Mouse (Mus musculus) spleen, postnatal 4 days (tissue): Measurements from ENCODE around the gene Ipmk.
"Not testable (repeated sequence)": the region's sequence is repeated elsewhere in the genome, so short reads cannot be mapped to it uniquely, and the experiment has no call there.

Experiments
- DNase-seq, 2 experiments: peaks; one replicate each; pipeline ENCODE4 v3.0.0; 2022; ENCODE audit warnings: low spot score in 2 of 2

The Ipmk gene

DNA sequence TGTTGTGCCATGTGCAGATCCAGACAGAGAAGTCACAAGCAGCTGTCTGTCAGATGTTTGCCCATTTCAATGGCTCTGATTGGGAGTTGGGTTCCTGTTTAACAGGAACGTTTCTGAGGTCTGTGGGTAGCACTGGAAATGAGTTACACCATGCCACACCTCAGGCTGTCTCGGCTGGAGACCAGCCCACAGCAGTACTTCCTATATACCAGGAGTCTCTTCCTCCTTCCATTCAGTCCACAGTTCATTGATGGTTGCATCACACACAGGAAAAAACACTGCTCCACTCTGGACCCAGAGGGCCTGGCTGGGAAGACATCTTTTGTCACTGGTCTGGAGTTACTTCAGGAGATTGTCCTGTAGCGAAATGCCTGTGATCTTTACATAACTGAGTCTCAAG lies 21.9 kb downstream of the Ipmk start:
- DNase-seq, result no peak

DNA sequence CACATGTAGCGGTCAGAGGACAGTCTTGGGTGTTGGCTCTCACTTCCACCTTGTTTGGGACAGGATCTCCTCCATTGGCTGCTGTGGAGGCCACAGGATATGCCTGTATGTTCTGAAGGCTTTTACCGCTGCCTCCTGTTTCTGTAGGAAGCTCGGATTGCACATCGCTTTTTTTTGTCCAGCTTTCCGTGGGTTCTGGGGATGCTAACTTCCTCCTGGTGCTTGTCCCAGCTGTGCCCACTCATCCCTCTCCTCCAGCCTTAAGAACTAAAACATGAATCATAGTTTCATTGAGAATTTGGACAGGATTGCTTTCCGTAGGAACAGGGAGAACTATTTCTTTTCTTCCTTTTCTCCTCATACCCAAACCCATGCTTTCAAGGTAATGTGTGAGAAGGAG lies 24.3 kb downstream of the Ipmk start:
- DNase-seq, result no peak

DNA sequence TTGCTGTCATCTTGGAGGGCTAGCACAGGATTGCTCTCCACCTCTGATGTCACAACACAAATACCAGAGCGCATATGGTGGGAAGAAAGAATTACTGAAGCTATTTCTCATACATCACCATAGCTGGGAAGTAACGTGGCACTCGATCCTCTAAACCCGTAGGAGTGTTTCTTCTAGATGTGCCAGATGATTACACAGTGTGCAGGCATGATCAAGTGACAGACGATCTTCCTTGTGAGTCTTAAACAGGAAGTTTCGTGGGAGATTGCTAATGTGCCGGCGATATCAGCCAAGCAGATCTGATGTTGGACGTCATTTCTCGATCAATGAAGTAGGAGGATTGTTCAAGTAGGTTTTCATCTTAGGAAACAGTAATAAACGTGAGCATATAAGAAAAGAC lies 26.1 kb downstream of the Ipmk start:
- DNase-seq, result no peak

DNA sequence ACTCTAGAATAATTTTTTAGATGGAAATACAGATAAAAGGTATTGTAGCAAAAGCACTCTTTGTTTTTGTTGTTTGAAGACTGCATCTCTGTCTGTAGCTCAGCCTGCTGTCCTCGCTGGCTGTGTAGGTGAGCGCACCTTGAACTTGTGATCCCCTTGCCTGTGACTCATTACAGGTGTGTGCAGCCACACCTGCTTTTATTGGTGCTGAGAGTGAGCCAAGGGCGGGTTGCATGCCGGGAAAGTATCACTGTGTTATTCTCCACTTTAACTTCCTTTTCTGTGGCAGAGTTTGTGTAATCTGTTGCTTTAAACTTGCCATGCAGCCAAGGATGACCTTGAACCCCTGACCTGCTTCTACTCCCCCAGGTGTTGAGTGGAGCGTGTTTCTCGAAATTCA lies 28.5 kb downstream of the Ipmk start:
- no peak for DNase-seq

DNA sequence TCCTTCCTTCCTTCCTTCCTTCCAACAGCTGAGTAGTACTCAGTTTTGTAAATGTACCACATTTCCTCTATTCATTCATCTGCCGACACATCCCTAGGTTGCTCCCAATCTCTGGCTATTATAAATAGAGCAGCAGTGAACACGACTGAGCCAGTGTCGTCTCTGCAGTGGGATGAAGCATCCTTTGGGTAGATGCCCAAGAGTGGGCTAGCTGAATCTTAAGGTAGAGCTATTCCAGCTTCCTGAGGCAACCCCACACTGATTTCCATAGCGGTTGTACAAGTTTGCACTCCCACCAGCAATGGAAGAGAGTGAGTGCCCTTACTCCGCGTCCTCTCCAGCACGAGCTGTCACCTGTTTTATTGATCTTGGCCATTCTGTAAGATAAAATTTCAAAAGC lies 32.8 kb downstream of the Ipmk start:
- DNase-seq, result no peak

DNA sequence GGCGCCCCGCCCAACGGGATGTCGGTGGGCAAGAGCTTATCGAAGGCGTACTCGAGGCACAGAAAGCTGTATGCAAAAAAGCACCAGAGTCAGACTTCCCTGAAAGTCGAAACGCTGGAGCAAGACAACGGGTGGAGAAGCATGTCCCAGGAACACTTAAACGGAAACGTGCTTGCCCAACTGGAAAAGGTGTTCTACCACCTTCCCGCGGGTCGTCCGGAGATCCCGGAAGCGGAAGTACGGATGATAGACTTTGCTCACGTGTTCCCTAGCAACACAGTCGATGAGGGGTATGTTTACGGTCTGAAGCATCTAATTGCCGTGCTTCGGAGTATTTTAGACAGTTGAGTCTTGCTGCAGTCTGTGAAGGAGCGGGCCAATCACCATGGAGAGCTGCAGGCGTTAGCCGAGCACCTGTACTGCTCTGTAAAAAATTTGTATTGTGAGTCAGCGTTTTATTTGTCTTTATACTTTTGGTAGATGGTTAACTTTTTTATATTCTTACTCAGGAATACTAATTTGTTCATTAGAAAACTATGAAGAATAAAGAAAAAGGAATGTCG lies 34.0 kb downstream of the Ipmk start:
- DNase-seq, result no peak

DNA sequence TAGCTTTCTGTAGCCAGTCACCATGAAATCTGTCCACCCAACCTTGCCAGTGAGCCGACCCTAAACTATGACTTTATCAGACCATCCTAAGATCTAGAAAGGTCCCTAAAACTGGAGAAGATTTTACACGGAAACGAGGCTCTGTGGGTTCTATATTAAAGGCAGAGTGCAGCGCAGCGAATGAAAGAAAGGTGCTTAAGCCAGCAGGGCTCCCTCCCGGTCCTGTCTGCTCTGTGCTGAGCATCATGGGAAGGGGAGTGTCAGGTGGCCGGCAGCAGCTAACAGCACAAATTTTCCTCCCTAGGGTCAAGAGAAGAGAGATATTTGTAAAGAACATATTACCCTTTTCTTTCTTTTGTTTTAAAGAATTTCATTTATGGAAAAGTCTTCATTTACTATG lies 34.5 kb downstream of the Ipmk start:
- no peak for DNase-seq

DNA sequence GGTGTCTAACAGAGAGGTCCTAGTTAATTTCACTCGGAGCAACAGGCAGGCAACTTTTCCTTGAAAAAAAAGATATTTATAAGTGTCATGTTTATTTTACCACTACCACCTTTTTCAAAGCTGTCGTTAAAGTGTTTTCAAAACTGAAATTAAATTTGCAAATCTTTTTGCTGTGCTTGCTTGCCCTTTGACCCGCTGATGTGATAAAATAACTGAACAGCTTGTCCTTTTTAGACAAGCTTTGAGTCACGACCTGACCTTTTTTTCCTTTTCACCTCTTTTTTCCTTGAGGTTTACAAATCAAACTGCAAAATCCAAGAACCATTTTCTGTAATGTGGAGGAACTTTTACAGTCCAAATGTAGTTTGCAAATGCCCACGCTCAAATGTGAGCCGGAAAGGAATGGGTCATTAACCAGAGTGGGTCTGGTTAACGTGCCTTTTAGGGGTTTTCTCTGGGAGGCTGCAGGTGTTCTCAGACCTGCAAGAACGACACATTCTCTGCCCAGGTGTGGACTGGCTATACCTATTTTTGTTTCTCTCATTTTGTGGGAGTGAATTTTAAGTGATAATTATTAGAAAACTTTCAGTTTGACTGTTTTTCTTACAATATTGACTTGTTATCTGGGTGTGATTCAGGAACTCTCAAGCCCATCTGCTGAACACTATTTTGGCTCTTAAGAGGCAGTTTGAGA lies 35.4 kb downstream of the Ipmk start:
- DNase-seq, result no peak

DNA sequence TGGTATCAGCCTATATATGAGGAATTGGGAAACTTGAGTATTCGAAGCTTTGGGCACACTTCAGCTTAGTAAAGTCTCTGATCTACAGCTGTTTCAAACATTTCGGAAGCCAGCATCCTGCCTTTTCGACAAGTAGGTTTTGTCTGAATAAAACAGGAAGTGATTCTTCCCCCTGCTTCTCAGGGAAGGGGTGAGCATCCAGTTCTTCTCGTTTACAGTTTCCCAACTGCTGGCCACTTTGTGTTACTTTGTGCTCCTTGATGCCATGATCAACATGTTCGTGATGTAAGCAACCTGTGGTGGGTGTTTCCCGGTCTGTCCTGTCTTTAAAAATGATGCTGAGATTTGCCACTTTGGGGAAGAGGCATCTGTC lies 36.0 kb downstream of the Ipmk start:
- not testable (repeated sequence) for DNase-seq

DNA sequence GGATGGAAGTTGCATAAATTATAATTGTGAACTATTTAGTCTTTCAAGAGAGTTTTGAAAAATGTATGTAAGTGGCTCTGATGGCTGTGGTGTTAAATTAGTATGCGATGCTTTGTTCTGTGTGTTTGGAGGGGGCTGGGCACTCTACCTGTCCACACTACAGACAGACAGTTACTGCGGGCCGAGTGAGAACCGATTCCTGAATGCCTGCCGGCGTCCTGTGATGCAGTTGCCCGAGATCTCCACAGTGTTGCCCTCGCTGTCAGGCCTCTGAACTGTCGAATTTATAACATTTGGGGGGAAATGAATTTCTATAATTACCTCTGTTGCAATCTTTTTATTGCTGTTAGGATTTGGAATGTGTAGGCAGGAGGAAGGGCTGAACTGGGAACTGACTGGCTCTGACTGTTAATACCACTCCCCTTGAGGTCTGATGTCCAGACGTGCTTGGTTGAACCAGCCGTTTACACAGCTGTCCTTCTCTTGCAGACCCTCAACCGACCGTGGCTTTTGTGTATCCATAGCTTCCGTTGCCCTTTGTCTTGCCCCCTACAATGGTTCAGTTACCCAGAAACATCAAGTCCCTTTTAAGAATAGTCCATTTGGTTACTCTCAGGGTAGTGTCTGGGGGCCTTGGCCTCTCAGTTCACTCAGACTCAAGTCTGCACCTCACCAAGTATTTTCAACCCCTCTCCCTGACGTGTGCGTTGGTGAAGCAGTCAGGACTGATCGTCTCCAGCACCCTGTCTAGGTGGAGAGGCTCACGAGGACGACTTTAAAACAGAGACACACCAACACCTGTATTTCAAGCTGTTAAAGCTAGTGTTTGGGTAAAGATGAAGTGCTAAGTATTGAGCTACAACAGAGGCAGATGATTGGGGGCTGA lies 36.8 kb downstream of the Ipmk start:
- no peak for DNase-seq

DNA sequence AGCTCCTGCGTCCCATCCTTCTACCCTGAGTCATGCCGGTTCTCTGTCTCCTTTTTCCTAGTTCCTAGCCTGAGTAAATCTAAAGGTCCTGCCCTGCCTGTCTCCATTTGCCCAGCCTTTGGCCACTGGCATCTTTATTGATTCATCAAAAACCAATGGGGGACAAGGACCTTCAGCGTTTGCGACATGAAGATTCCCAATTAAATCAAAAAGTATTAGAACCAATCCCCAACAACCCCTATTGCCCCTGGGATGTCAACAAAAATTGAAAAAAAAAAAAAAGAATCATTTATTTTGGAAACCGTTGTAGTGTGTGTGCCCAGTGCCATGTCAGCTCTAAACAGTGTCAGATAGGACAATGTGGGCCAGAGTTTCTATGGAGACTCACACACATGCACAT lies 41.7 kb downstream of the Ipmk start:
- no peak for DNase-seq

DNA sequence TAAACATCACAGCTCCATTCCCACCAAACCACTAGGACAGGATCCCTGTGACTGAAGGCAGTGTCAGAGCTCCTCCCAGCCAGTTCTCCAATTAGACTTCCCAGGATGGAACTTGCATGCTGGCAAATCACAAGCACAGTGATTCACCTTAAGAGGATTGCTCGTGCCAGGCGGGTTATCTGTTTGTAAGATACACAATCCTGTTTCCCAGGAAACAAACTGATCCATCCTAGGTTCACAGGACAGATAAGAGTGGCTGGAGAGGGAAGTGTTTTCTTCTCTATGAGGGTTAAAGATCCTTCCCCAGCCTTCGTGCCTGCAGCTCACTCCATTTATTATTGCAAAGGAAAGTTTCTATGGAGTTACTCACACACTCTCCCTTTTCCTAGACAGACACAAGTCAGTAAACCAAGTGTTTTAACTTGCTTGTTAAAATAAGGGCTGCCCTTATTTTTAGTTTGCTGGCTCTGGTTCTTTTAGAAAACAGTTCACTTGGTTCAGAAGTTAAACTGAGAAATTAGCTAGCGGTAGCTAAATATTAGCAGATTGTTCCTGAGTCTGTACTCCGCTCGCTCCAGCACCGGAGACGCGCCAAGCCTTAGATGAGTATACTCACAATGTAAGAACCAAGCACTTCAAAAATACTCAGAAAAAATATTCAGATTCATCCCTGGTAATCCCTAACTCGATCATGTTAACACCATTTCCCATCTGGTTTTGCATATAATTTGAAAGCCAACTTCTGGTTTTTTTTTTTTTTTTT lies 51.0 kb downstream of the Ipmk start:
- no peak for DNase-seq

DNA sequence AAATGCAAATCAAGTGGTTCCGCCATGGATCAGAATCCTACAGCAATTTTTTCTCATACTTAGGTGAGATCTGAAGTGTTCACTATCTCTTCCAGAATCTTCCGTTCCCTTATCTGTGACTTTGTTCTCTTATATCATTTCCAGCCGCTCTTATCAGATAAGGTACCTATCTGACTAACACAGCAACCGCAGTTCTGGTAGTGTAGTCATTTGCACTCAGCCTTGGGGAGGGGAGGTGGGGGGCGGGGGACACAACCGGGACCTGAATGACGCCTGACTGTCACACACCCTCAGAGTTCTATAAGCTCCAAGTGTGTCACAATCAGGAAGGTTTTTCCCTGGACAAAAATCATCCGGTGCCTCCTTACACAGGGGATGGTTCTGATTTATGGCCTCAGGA lies 51.8 kb downstream of the Ipmk start:
- no peak for DNase-seq

DNA sequence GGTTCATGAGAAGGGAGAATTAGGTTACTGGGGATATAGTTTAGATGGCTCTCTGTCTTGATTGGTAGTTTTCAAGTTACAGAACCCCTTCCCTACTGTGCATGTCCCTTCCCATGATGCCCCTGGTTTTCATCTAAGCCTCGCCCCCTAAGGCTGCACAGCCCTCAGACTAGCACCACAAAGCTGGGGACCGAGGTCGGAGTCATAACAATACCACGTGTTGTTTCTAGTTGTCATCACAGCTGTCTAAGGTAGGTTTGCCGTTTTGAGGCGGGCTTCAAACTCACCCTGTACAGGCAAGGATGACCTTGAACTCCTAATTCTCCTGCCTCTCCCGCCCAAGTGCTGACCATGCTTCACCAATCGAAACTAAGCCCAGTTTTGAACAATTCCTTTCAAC lies 52.4 kb downstream of the Ipmk start:
- DNase-seq, result no peak

DNA sequence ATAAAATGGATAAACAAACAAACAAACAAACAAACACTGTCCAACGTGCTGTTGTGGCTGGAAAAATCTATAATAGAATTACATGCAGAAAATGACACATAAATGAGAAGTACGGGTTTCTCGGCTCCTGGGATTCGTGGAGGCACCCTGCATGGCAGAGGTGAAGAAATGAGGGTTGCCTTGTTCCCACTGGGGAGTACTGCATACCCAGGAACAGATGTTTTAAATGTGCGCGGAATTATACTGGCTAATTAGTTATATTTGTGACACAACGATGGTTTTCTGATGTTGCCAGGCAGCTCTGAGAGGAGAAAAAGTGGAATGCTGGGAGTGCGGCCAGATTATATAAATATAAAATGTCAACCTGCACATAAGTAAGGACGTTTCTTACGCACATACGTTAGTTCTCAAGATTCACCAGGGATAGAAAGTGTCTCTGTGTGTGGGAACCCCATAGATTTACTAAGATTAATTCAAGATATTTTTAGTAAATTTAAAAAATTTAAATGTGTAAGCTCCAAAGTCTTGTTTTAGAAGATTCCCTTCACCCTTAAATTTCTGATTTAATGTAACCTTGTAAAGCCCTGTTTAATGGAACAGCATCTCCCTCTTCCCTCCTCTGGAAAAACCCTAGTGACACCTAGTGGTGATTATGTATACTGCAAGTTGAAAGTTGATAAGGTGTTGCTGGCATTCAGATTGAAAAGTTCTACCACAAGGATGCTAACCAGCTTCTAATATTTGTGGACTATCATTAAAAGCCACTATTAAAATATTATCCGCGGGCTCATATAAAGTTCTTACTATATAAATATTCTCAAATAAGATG lies 53.5 kb downstream of the Ipmk start:
- DNase-seq, result no peak

DNA sequence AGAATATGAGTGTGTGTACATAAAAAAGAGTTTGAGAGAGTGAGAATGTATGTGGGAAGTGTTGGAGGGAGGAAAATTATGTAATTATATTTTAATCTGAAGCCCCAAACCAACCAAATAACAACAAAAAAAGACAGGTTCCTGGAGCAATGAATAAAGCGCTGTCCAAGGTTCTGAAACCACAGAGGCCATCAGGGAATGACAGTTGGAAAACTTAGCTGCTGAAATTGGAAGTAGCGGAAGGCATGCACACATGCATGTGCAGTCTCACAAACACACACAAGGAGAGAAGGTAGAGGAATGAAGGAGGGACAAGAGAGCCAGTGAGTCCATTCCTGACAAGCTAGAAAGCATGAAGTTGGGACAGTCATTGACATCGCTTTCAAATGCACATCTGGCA lies 56.1 kb downstream of the Ipmk start:
- no peak for DNase-seq

DNA sequence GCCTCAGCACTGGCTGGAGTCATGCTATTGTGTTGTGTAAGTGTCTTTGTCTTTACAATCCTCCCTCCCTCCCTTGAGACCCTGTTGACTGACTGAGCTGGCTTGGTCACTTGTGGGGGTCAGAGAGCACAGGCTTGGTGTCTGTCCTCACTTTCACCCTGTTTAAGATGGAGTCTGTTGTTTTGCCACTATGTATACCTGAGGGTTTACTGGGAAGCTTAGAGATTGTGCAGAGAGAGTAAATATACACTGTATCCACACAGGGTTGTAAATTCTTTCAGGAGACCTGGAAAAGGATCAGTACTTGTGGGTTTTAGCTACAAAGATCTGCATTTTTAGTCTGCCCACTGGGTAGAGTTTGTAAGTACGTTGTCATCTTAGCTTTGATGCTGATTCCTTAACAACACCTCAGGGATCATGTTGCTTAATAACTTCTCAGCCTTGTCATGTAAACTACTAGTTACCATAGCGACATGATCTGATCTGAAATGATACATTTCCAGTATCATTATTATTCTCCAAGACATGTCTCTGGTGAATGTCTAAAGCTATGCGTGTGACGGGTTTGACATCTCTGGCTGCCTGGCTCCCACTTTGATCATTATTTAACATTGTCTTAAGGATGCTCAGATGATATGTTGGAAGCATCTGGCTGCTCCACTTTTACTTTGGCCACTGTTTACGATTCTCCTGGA lies 58.1 kb downstream of the Ipmk start:
- DNase-seq, result no peak

DNA sequence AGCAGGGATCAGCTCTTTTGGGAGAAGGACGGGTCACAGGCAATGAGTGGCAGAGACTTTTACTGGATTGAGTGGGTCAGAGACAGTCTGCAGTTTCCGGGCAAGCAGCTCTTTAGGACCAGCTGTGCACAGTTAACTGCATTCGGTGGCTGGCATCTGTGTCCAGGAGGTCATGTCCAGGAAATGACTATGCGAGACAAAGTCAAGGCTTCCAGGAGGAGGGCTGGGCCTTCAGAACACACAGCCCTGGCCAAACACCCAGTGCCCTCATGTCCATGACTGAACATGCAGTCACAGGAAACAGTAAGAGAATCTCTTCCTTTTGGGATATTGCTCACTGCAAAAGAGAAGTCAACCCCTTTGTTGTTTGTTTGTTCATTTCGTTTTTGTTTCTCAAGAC lies 62.4 kb downstream of the Ipmk start:
- DNase-seq, result no peak

DNA sequence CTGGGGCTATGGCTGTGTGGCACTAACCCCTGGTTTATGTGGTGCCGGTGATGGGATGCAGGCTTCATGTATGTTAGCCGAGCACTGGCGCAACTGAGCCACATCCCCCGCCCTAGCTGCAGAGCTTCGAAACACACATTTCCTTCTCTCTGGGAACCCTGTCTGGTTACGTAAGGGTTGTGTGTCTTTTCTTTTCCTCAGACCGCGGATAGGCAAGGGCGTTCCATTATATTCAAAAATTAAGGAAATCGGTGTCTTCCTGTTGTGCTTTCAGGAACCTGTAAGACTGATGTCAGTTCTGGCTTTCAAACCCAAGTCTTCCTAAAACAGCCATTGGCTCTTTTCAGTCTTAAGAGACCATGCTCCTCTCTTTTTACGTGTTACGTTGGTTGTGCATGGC lies 65.8 kb downstream of the Ipmk start:
- no peak for DNase-seq

DNA sequence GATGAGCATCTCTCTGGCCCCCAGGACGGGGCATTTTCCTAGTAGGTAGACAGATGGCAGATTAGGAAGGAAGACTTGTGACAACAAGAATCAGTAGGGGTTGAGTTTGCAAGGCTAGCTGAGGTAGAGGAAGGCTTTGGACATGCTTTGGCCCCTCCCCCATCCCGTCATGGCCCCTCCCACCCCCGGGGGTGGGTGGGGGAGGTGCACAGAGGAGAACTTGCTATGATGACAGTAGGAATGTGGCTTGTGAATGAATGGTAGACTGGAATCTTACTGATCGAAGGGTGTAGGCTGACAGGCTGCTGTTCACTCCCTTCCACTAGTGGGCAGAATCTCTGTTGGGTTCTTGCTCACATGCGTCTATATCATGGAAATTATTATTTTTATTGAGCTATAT lies 74.0 kb downstream of the Ipmk start:
- DNase-seq, result no peak
